Mouse (Mus musculus) cerebellum, adult 18-20 months (tissue): Measurements from ENCODE around the gene Hist1h3d.
A peak's percentile ranks its signal among the peaks of the same experiment; 100 is the strongest.
"Not testable (repeated sequence)": the region's sequence is repeated elsewhere in the genome, so short reads cannot be mapped to it uniquely, and the experiment has no call there.

Source experiments
- DNase-seq, 2 experiments: peaks; one replicate each; pipeline ENCODE4 v3.0.0; 2021

Gene Hist1h3d

GRCm38 (mm10) chr13:23542225-23542980 lies 33.2 kb upstream of the Hist1h3d start:
- DNase-seq: not testable (repeated sequence)

DNA sequence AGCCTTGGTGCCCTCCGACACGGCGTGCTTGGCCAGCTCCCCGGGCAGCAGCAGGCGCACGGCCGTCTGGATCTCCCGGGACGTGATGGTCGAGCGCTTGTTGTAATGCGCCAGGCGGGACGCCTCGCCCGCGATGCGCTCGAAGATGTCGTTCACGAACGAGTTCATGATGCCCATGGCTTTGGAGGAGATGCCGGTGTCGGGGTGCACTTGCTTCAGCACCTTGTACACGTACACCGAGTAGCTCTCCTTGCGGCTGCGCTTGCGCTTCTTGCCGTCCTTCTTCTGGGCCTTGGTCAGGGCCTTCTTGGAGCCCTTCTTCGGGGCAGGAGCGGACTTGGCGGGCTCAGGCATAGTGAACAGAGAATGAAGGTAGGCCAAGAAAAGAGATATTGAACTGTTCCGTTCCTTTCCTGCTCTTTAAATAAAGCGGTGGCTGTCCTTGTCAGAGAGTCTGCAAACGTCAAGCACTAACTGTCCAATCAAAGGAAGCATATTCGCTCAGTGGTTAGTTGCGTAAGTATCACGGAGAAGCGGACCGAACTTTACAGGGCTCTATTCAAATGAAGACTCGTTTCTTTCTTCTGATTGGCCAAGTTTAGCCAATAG lies 32.5 kb upstream of the Hist1h3d start, which contains the start of gene Hist1h2bh:
Gene Hist1h2bh, minus strand, starts transcription at position 394 of the 609 bp plus-strand sequence.
- peak; percentile 48 to 53 for DNase-seq

- peak; percentile 49 to 79 for DNase-seq
Observed at GRCm38 (mm10) chr13:23543965-23544786, 31.4 kb upstream of the Hist1h3d start, which contains the start of gene Hist1h3f. Gene Hist1h3f (plus strand): TSS chr13:23544052.

- peak in 1 of 2 experiments; percentile 42 for DNase-seq
Observed at GRCm38 (mm10) chr13:23544787-23545120, 30.8 kb upstream of the Hist1h3d start.

GRCm38 (mm10) chr13:23546694-23547093 lies 28.9 kb upstream of the Hist1h3d start:
- DNase-seq: no peak

GRCm38 (mm10) chr13:23550761-23551145 lies 24.8 kb upstream of the Hist1h3d start:
- no peak for DNase-seq

DNA sequence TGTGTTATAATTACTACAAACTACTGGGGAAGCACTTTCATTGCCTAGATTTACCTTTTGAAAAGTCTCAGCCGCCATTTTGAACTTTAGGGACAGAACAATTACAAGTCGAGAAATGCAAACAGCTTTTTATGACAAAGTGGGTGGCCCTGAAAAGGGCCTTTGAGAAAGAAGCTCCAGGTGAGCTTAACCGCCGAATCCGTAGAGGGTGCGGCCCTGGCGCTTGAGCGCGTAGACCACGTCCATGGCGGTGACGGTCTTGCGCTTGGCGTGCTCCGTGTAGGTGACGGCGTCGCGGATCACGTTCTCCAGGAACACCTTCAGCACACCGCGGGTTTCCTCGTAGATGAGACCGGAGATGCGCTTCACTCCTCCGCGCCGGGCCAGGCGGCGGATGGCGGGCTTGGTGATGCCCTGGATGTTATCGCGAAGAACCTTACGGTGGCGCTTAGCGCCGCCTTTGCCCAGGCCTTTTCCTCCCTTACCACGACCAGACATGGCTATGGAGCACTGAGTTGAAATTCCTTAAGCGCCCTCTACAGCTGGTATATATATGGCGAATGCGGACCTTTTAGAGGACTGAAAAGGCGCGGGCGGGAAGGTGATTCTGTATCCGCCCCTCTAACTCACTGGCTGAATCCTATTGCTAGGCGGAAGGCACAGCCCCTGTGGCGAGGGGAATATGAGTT lies 24.3 kb upstream of the Hist1h3d start, which contains the start of gene Hist1h4f:
Gene Hist1h4f, minus strand, starts transcription at position 503 of the 689 bp plus-strand sequence.
- peak; percentile 85 to 89 for DNase-seq

GRCm38 (mm10) chr13:23551931-23552914 lies 23.3 kb upstream of the Hist1h3d start:
- DNase-seq: no peak

DNA sequence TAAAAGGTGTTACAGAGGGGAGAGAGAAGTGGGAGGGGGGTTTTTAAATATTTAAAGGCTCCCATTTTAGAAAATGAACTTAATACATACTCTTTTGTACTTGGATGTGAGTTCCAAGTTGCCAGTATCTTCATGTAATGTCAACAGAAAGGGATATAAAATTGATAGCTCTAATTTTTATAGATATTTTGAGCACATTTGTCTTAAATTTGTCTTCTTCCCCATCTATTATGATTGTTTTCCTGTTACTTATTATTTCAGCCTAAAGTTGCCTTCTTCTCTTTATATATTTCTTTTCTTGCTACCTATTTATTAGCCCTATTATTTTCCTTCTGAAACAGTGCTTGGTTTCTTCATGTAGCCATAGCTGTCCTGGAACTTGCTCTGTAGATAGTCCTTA lies 22.6 kb upstream of the Hist1h3d start, which contains the start of gene Hist1h1d:
Gene Hist1h1d, plus strand, starts transcription at position 301 of the 400 bp plus-strand sequence.
- no peak for DNase-seq

- no peak for DNase-seq
Observed at GRCm38 (mm10) chr13:23554393-23554792, 21.2 kb upstream of the Hist1h3d start.

DNA sequence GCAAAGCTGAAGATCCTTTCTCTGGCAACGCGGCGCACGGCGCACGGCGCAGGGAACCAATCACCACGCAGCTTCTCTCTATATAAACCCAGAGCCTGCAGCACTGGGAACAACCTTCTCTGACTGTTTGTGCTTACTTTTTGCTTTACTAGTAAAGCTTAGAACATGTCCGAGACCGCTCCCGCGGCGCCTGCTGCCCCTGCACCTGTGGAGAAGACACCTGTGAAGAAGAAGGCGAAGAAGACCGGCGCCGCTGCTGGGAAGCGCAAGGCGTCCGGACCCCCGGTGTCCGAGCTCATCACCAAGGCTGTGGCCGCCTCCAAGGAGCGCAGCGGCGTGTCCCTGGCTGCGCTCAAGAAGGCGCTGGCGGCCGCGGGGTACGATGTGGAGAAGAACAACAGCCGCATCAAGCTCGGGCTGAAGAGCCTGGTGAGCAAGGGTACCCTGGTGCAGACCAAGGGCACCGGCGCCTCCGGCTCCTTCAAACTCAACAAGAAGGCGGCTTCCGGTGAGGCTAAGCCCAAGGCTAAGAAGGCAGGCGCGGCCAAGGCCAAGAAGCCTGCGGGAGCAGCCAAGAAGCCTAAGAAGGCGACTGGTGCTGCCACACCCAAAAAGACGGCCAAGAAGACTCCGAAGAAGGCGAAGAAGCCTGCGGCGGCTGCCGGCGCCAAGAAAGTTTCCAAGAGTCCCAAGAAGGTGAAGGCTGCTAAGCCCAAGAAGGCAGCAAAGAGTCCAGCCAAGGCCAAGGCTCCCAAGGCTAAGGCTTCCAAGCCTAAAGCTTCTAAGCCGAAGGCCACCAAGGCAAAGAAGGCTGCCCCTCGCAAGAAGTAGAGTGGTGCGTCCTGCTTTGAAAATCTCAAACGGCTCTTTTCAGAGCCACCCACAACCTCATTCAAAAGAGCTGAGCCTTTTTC lies 20.4 kb upstream of the Hist1h3d start:
- DNase-seq: peak; percentile 71 to 72

GRCm38 (mm10) chr13:23555839-23556416 lies 19.6 kb upstream of the Hist1h3d start:
- peak; percentile 64 to 68 for DNase-seq

DNA sequence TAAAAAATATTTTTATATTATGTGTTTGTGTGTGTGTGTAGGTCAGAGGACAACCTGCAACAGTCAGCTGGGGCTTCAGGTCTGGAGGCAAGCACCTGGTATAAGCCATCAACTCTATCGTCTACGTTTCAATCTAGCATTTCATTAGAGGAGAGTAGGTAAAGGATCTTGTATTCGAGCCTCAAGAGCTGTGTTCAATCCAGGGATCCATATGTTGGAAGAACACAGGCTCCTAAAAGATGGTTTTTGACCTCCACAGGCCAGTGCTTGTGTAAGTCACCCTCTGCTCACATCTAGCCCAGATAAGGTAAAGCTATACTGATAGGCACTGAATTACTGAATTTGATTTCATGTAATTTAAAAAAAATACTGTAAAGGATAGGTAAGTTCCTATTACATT lies 18.7 kb upstream of the Hist1h3d start:
- DNase-seq: no peak

DNA sequence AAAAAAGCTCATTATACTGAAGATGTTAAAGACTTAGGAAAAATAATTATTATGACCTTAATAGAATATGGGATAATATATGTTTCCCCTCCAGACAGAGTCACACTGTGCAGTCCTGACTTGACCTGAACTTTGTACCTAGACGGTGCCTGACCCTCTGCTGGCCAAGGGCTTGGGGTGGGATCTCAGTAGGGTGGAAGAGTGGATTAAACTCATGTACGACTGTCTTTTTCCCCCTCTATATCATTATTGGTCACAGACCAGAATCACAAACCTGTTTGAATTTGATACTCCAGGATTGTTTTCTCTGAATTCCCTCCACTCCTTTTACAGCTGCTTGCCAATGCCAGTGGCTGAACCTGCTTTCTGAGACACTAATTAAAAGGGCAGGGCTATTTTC lies 14.9 kb upstream of the Hist1h3d start:
- DNase-seq: not testable (repeated sequence)

- not testable (repeated sequence) for DNase-seq
Observed at GRCm38 (mm10) chr13:23561531-23561882, 14.1 kb upstream of the Hist1h3d start.

DNA sequence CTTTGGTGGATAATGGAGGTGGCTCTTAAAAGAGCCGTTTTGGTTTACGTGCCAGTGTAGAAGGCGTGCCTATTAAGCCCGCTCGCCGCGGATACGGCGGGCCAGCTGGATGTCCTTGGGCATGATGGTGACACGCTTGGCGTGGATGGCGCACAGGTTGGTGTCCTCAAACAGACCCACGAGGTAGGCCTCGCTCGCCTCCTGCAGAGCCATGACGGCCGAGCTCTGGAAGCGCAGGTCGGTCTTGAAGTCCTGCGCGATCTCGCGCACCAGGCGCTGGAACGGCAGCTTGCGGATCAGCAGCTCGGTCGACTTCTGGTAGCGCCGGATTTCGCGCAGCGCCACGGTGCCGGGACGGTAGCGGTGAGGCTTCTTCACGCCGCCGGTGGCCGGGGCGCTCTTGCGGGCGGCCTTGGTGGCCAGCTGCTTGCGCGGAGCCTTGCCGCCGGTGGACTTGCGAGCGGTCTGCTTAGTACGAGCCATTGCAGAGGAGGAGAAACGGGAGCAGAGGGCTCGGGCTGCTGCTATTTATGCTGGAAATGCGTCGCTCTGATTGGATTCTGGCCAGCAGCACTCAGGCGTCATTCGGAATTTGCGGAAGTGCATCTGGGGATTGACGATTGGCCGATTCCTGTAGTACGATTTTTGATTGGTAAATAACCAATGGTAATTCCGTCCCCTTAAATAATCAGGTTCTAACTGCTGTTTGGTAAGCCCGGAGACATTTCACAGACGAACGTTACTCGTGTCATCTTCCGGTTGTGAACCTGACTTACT lies 13.5 kb upstream of the Hist1h3d start, which contains the start of gene Hist1h3e:
Gene Hist1h3e, minus strand, starts transcription at position 487 of the 777 bp plus-strand sequence.
- peak; percentile 87 to 89 for DNase-seq

- peak in 1 of 2 experiments; percentile 44 for DNase-seq
Observed at GRCm38 (mm10) chr13:23562699-23563462, 12.7 kb upstream of the Hist1h3d start.

DNA sequence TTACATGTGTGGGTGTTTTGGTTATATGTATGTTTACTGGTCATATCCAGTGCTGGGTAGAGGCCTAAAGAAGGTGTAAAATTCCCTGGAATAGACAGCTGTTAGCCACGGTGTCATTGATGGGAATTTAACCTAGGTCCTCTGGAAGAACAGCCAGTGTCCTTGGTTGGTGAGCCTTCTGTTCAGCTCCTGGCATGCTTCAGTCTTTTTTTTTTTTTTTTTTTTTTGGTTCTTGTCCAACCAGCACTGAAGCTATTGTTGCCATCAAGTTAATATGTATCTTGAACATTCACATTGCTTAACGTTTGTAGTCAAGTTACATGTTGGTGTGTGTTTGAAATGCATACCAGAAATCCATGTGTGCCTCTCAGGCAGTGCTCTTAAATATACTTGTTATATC lies 11.1 kb upstream of the Hist1h3d start:
- DNase-seq: no peak
